Mouse (Mus musculus): Measurements from ENCODE around the gene Cpn1. TPM values are rescaled to one million over a fixed set of nuclear protein-coding genes. Genes with fewer than 3 reads are reported as not detected.
"Not testable (repeated sequence)": the region's sequence is repeated elsewhere in the genome, so short reads cannot be mapped to it uniquely, and the experiment has no call there.

Cpn1 gene
- total and polyA plus RNA-seq, 3 experiments: 0.27 to 0.33 TPM; not detected in 1

- H3K9ac ChIP-seq (ENCODE audit: control insufficient read depth, low read depth, low read length, poor library complexity, severe bottlenecking): no peak overlapping the region
- peaks cover 0 to 12% of the 10 kb centered on the region in 2 experiments; a peak in 3 of 4 replicates for H3K27me3 ChIP-seq (ENCODE audit: control insufficient read depth in 1 of 2, insufficient read depth in 2 of 2, low read length in 2 of 2)
- H3K4me1 ChIP-seq (ENCODE audit: control insufficient read depth in 1 of 2, insufficient read depth in 2 of 2, low read length in 2 of 2): no peaks in the 10 kb centered on the region
- H3K79me2 ChIP-seq (ENCODE audit: control insufficient read depth, insufficient read depth, low read length, poor library complexity): no peaks in the 10 kb centered on the region
- no peak overlapping the region for H3K4me3 ChIP-seq (ENCODE audit: control insufficient read depth in 1 of 2, insufficient read depth in 1 of 2, low read depth in 2 of 2, low read length in 2 of 2)
- TF ChIP-seq SMC3 (IDR thresholded peaks at IDR 0.05; ENCODE audit: low read depth, low read length): no peak
- H3K27ac ChIP-seq (ENCODE audit: control insufficient read depth, low read depth, low read length): no peak overlapping the region
- DNase-seq (ENCODE audit: low read depth, low spot score): no peak
- no peaks in the 10 kb centered on the region for H3K36me3 ChIP-seq (ENCODE audit: control insufficient read depth in 1 of 2, insufficient read depth in 2 of 2, low read length in 2 of 2)
- no peaks in the 10 kb centered on the region for H3K9me3 ChIP-seq (replicated peaks; ENCODE audit: insufficient read depth, low read length)
Measured at GRCm38 (mm10) chr19:43957402-43957801, 29.0 kb downstream of the Cpn1 start.

- H3K27me3 ChIP-seq (ENCODE audit: control insufficient read depth in 1 of 2, insufficient read depth in 2 of 2, low read length in 2 of 2): peaks cover 0 to 12% of the 10 kb centered on the region in 2 experiments; a peak in 3 of 4 replicates
- no peak for DNase-seq (ENCODE audit: low read depth, low spot score)
Measured at GRCm38 (mm10) chr19:43955266-43955665, 31.1 kb downstream of the Cpn1 start.

GRCm38 (mm10) chr19:43954864-43955263 is 31.5 kb downstream of the Cpn1 start:
- H3K9ac ChIP-seq (ENCODE audit: control insufficient read depth, low read depth, low read length, poor library complexity, severe bottlenecking): no peak overlapping the region
- H3K27me3 ChIP-seq (ENCODE audit: control insufficient read depth in 1 of 2, insufficient read depth in 2 of 2, low read length in 2 of 2): peaks cover 0 to 12% of the 10 kb centered on the region in 2 experiments; a peak in 3 of 4 replicates
- H3K9me3 ChIP-seq (replicated peaks; ENCODE audit: insufficient read depth, low read length): no peaks in the 10 kb centered on the region
- no peak overlapping the region for H3K27ac ChIP-seq (ENCODE audit: control insufficient read depth, low read depth, low read length)
- TF ChIP-seq EP300 (IDR thresholded peaks at IDR 0.05; ENCODE audit: low read depth in 1 of 2, low read length in 2 of 2) (no peak), ETS1 (IDR thresholded peaks at IDR 0.05; ENCODE audit: low read depth, low read length) (no peak), JUND (IDR thresholded peaks at IDR 0.05; ENCODE audit: low read depth, low read length) (no peak), ZNF384 (IDR thresholded peaks at IDR 0.05; ENCODE audit: low read depth, low read length) (no peak)
- H3K36me3 ChIP-seq (ENCODE audit: control insufficient read depth in 1 of 2, insufficient read depth in 2 of 2, low read length in 2 of 2): no peaks in the 10 kb centered on the region
- H3K4me3 ChIP-seq (ENCODE audit: control insufficient read depth in 1 of 2, insufficient read depth in 1 of 2, low read depth in 2 of 2, low read length in 2 of 2): no peak overlapping the region
- H3K79me2 ChIP-seq (ENCODE audit: control insufficient read depth, insufficient read depth, low read length, poor library complexity): no peaks in the 10 kb centered on the region
- no peak for DNase-seq (ENCODE audit: low read depth, low spot score)
- no peaks in the 10 kb centered on the region for H3K4me1 ChIP-seq (ENCODE audit: control insufficient read depth in 1 of 2, insufficient read depth in 2 of 2, low read length in 2 of 2)

More at GRCm38 (mm10) chr19:43955266-43955665, 31.1 kb downstream of the Cpn1 start:
- no peak overlapping the region for H3K9ac ChIP-seq (ENCODE audit: control insufficient read depth, low read depth, low read length, poor library complexity, severe bottlenecking)
- H3K4me3 ChIP-seq (ENCODE audit: control insufficient read depth in 1 of 2, insufficient read depth in 1 of 2, low read depth in 2 of 2, low read length in 2 of 2): no peak overlapping the region
- H3K27ac ChIP-seq (ENCODE audit: control insufficient read depth, low read depth, low read length): no peak overlapping the region
- TF ChIP-seq MAFK (IDR thresholded peaks at IDR 0.05; ENCODE audit: borderline replicate concordance, low read depth, low read length): no peak
- no peak for TF ChIP-seq TCF12 (IDR thresholded peaks at IDR 0.05; ENCODE audit: low read depth, low read length)
- no peak for TF ChIP-seq POLR2A (IDR thresholded peaks at IDR 0.05; ENCODE audit: control insufficient read depth in 1 of 2, insufficient read depth in 1 of 2, low read depth in 1 of 2, low read length in 2 of 2, poor library complexity in 1 of 2)
- TF ChIP-seq ZNF384 (IDR thresholded peaks at IDR 0.05; ENCODE audit: low read depth, low read length): no peak
- no peaks in the 10 kb centered on the region for H3K4me1 ChIP-seq (ENCODE audit: control insufficient read depth in 1 of 2, insufficient read depth in 2 of 2, low read length in 2 of 2)
- no peaks in the 10 kb centered on the region for H3K79me2 ChIP-seq (ENCODE audit: control insufficient read depth, insufficient read depth, low read length, poor library complexity)
- H3K36me3 ChIP-seq (ENCODE audit: control insufficient read depth in 1 of 2, insufficient read depth in 2 of 2, low read length in 2 of 2): no peaks in the 10 kb centered on the region
- no peaks in the 10 kb centered on the region for H3K9me3 ChIP-seq (replicated peaks; ENCODE audit: insufficient read depth, low read length)

GRCm38 (mm10) chr19:43952936-43953335 is 33.4 kb downstream of the Cpn1 start:
- not testable (repeated sequence) for H3K79me2 ChIP-seq (ENCODE audit: control insufficient read depth, insufficient read depth, low read length, poor library complexity); H3K36me3 ChIP-seq (ENCODE audit: control insufficient read depth in 1 of 2, insufficient read depth in 2 of 2, low read length in 2 of 2); H3K4me1 ChIP-seq (ENCODE audit: control insufficient read depth in 1 of 2, insufficient read depth in 2 of 2, low read length in 2 of 2); DNase-seq (ENCODE audit: low read depth, low spot score); H3K4me3 ChIP-seq (ENCODE audit: control insufficient read depth in 1 of 2, insufficient read depth in 1 of 2, low read depth in 2 of 2, low read length in 2 of 2); H3K27ac ChIP-seq (ENCODE audit: control insufficient read depth, low read depth, low read length); H3K9ac ChIP-seq (ENCODE audit: control insufficient read depth, low read depth, low read length, poor library complexity, severe bottlenecking); H3K9me3 ChIP-seq (replicated peaks; ENCODE audit: insufficient read depth, low read length)
- H3K27me3 ChIP-seq (ENCODE audit: control insufficient read depth in 1 of 2, insufficient read depth in 2 of 2, low read length in 2 of 2): peaks cover 0 to 11% of the 10 kb centered on the region in 2 experiments; a peak in 3 of 4 replicates

Data from MEL (cell line).